Mouse (Mus musculus) thymus, postnatal 10 days (tissue): ENCODE measurements at regions not wholly inside any gene's neighbourhood (a gene's known extent, or its start where the extent isn't known, plus 50 kb on each side); places are given as distances from the start of the nearest gene placed in this dataset.

Source experiments
- DNase-seq, 2 experiments: peaks; one replicate each; pipeline ENCODE4 v3.0.0; 2021; ENCODE audit warnings: low spot score in 2 of 2

GRCm38 (mm10) chrX:166977029-166977428 lies 232.1 kb downstream of the Tmsb4x start:
- no peak for DNase-seq

GRCm38 (mm10) chrX:166971721-166972120 lies 237.4 kb downstream of the Tmsb4x start:
- DNase-seq: no peak

GRCm38 (mm10) chrX:166964656-166965582 lies 244.2 kb downstream of the Tmsb4x start:
- no peak for DNase-seq

- DNase-seq: peak in 1 of 2 experiments; percentile 6
Observed at GRCm38 (mm10) chrX:166952528-166953189, 256.5 kb downstream of the Tmsb4x start.

GRCm38 (mm10) chrX:166951011-166951410 lies 258.1 kb downstream of the Tmsb4x start:
- DNase-seq: no peak

GRCm38 (mm10) chrX:166945915-166946314 lies 263.2 kb downstream of the Tmsb4x start:
- DNase-seq: no peak

- no peak for DNase-seq
Observed at GRCm38 (mm10) chrX:166945476-166945875, 263.6 kb downstream of the Tmsb4x start.

- DNase-seq: no peak
Observed at GRCm38 (mm10) chrX:166933766-166934165, 275.3 kb downstream of the Tmsb4x start.

- no peak for DNase-seq
Observed at GRCm38 (mm10) chrX:166932472-166932871, 276.6 kb downstream of the Tmsb4x start.

- no peak for DNase-seq
Observed at GRCm38 (mm10) chrX:166931048-166931447, 278.1 kb downstream of the Tmsb4x start.

GRCm38 (mm10) chrX:166929716-166930420 lies 279.2 kb downstream of the Tmsb4x start:
- DNase-seq: no peak

GRCm38 (mm10) chrX:166915356-166915953 lies 293.7 kb downstream of the Tmsb4x start:
- DNase-seq: no peak

GRCm38 (mm10) chrX:166906602-166907001 lies 302.5 kb downstream of the Tmsb4x start:
- no peak for DNase-seq

- no peak for DNase-seq
Observed at GRCm38 (mm10) chrX:166900761-166901160, 308.4 kb downstream of the Tmsb4x start.

- no peak for DNase-seq
Observed at GRCm38 (mm10) chrX:166895199-166895598, 309.7 kb upstream of the Egfl6 start.

- no peak for DNase-seq
Observed at GRCm38 (mm10) chrX:166886417-166886816, 300.9 kb upstream of the Egfl6 start.

GRCm38 (mm10) chrX:166869515-166869914 lies 284.0 kb upstream of the Egfl6 start:
- no peak for DNase-seq

- DNase-seq: no peak
Observed at GRCm38 (mm10) chrX:166867692-166868091, 282.2 kb upstream of the Egfl6 start.
